Mouse (Mus musculus) testis, adult 2 months (tissue): ENCODE data around the gene Foxn3.

ENCODE experiments used
- CTCF ChIP-seq: fragments of 200-500 bp; IDR thresholded peaks from 2 replicates; pipeline ENCODE4 v1.5.1; 2012; ENCODE audit warnings: low read depth, mild to moderate bottlenecking, inconsistent platforms, low read length, moderate library complexity; ENCODE audit not compliant: control insufficient read depth, insufficient read depth, insufficient replicate concordance
- POLR2A ChIP-seq: fragments of 200-500 bp; IDR thresholded peaks from 2 replicates; pipeline ENCODE4 v1.6.1; 2012; ENCODE audit warnings: low read depth, mild to moderate bottlenecking, inconsistent platforms, low read length, moderate library complexity; ENCODE audit not compliant: control insufficient read depth

- TF ChIP-seq CTCF (no peak), POLR2A (no peak)
These were observed 89.2 kb downstream of the Foxn3 start for GRCm38 (mm10) chr12:99474176-99474575.
